Mouse (Mus musculus): Measurements from ENCODE around the gene Mid1ip1.

The Mid1ip1 gene

GRCm38 (mm10) chrX:10714696-10715140 lies at the start of gene Mid1ip1:
Gene Mid1ip1 (plus strand): TSS chrX:10715013.
- peak; percentile 83 to 92 for DNase-seq

DNA sequence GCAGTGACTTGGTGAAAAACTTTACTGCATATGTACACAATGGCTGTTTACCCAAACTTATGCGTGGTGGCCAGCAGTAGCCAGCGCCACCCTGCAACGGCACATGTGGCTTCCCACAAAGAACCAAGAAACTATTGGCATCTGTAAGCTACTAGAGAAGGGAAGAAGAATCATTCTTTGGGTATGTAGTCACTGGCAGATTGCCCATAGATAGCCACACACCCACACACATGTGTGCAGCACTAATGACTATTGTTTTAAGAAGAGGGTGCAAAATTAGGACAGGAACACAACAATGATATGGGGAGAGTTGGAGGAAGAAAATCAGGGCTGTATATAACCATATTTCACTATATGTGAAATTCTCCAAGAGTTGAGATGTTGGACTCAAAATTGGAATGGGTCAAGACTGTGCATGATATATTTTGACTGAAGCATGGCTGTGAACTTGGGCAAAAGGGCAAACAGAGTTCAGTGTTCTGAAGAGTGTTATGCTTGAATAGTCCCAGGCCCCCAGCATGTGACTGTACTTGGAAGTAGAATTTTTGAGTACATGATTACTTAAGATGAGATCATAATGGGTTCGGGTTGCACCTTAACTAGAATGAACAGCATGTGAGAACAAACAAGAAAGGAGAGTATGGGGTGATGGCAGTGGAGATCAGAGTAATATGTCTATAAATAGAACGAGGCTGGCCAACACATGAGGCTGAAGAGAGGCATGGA lies 20.2 kb upstream of the Mid1ip1 start:
- no peak for DNase-seq

DNA sequence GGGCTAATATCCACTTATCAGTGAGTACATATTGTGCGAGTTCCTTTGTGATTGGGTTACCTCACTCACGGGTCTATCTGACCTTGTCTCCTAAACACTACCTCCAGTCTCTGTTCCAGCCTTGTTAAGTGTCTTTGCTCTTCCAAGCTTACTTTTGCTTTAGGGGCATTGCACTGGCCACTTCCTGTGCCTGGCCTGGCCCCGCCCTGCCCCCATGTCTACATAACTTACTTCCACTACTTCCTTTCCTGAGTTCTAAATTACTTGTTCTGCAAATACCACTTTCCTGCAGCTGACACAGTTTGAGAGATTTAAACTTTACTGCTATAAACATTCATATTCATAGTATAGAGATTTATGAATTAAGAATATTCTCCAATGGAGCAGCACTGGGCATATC lies 8.1 kb upstream of the Mid1ip1 start:
- DNase-seq = no peak

- DNase-seq = peak; percentile 11 to 33
Measured at GRCm38 (mm10) chrX:10713839-10714637, 775 bp upstream of the Mid1ip1 start.

DNA sequence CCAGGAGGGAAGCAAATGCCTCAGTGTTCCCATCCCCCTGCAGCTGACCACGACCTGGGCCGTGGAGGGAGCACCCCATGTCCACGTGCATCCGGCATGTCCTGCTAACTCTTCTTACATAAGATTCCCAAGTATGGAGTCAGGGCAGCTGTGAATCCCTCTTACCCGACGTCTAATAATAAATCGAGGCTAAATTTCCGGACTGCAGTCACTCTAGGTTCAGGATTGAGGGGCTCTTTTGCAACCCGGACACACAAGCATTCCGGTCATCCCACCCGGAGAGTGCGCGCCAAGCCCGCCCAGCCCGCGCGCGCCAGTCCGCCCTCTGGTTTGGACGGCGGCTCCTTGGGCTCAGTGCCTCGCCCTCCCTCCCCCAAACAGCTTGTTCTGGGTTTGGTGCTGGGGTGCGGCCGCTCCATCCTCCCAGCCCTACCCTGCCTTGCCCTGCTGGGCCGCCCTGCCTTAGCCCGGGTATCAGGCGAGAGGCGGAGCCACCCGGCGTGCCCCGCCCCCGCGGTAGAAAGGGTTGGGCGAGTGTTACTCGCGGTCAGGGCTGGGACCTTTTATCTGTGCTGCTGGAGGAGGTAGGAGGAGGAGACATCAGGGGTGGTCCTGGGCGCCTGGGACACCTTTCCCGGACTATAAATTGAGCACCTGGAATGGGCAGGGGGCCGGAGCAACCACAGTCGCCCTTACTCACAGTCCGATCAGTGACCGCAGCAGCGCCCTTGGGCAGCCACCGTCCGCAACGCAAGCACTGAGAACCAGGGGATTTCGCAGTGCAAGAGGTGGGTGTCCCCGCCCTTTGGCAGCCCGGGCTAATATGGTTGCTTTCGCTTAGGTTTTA lies 2.3 kb downstream of the Mid1ip1 start:
- peak; percentile 87 to 92 for DNase-seq

DNA sequence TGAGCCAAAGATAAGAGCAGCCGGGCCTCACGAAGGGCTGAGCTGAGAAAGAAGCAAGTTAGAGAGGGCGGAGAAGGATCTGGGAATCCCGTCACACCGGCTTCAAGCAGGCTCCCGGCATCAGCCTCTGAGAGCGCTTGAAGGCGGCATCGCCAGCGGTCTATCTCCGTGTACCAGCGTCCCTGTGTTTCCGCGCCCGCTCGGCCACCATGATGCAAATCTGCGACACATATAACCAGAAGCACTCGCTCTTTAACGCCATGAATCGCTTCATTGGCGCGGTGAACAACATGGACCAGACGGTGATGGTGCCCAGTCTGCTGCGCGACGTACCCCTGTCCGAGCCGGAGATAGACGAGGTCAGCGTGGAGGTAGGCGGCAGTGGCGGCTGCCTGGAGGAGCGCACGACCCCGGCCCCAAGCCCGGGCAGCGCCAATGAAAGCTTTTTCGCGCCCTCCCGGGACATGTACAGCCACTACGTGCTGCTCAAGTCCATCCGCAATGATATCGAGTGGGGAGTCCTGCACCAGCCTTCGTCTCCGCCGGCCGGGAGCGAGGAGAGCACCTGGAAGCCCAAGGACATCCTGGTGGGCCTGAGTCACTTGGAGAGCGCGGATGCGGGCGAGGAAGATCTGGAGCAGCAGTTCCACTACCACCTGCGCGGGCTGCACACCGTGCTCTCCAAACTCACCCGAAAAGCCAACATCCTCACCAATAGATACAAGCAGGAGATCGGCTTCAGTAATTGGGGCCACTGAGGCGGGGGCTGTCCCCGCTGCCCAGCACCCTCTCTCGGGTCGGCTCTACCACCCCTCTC lies 3.4 kb downstream of the Mid1ip1 start:
- DNase-seq = peak; percentile 27 to 55

DNA sequence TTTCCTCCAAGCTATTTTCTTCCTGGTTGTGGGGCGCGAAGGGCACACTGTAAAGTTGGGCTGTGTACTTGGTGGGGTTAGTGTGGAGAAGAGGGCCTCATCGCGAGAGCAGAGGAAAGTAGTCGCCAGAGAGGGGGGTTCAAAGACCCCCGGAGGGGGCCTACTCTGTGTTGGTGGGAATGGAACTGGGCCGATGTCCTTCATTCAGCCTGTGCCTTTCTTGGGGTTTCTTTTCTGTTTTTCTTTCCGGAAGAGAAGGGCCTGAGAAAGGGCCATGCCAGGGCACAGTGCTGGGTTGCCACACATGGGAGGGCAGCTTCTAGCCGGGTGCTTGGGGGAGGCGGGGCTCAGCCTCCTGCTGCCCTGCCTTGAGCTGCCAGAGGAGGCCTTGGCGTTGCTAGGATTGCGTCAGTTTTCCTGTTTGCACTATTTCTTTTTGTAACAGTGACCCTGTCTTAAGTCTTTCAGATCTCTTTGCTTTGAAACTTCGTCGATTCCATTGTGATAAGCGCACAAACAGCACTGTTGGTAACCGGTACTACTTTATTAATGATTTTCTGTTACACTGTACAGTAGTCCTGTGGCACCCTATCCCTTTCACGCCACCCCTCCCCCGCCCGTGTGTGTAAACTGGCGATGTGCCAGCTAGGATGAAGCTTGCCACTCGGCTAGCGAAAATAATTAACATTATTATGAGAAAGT lies 4.2 kb downstream of the Mid1ip1 start:
- DNase-seq = peak; percentile 62 to 77

- no peak for DNase-seq
Measured at GRCm38 (mm10) chrX:10720391-10720790, 5.6 kb downstream of the Mid1ip1 start.

DNA sequence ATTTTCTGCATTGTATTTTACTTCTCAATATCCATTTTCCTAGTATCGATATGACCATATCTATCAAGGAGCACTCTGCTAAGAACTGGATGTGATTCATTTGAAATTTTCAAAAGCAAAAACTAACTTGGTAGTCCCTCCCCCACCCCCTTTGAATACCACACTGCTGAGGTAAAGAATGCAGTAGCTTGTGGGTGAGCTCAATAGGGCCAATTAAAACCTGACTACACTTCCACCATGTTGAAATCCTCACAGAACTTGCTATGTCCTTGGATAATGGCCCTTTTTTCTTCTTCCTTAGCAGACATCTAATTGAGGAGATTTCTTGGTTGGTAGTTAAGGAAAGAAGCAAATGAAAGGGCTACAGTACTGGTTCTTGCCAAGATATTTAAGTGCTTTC lies 9.8 kb downstream of the Mid1ip1 start:
- no peak for DNase-seq

GRCm38 (mm10) chrX:10729488-10729887 lies 14.7 kb downstream of the Mid1ip1 start:
- peak; percentile 4 to 21 for DNase-seq

DNA sequence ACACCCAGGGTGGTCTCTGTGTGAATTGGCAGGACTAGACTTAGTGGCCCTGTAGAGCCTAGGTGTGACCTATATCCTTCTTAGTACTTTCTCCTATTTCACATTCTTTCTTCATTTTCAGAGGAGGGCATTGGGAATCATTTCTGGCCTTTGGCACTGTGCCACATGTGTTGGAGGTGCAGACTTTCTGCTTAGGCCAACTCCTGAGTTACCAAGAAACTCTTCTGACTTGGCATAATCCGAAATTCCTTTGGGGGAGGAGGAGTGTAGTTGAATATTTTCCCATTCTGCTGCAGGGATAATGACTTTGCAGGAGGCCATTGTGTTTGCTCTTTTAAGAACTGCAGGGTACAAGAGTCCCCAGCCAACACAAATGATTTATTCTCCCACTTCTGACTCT lies 19.6 kb downstream of the Mid1ip1 start:
- peak; percentile 34 to 44 for DNase-seq

- DNase-seq = no peak
Measured at GRCm38 (mm10) chrX:10734874-10735273, 20.1 kb downstream of the Mid1ip1 start.

- DNase-seq = no peak
Measured at GRCm38 (mm10) chrX:10758866-10759265, 44.1 kb downstream of the Mid1ip1 start.

- DNase-seq = peak; percentile 7 to 42
Measured at GRCm38 (mm10) chrX:10763476-10764016, 48.7 kb downstream of the Mid1ip1 start.

Data from kidney, postnatal 4 days (tissue).